Comparison of ENCODE assay signal across 10 mouse cellular contexts in the genomic region with DNA sequence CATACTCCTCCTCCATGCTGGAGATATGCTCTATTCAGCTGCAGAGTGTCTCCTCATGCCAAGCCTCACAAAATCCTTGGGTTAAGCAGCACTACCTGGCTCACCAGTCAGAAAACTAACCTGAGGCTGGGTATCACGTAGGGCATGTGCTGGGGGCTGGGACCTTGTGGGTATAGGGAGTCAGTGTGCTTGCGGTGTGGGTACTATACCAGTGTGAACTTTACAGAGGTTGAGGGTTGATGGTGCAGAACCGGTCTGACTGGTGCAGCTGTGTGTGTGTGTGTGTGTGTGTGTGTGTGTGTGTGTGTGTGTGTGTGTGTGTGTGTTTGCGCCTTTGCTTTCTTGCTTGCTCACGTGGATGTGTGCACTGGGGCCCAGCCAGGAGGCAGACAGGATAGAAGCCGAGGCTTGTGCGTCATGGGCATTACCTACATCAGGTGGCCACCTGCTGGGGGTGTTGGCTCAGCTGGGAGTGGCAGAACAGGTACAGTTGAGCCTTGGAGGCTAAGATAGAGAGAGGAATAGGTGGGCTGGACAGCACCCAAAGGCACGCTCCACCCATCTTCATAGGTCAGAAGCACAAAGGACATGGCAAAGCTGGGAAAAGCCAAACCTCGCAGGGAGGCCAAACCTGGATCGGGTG. TPM values are rescaled to one million over a fixed set of nuclear protein-coding genes. Genes with fewer than 3 reads are reported as not detected.
DNase-seq lines count a peak whose midpoint lies in the region; ATAC-seq and TF ChIP-seq lines count a peak whose summit lies in the region.
"Had no signal": no experiment of that assay in that cellular context is flagged by ENCODE, and none has a peak within 500 bp of the region (broad histone marks: within the 10 kb centered on the region; RNA-seq: fewer than 3 reads in every experiment).

No protein-coding gene starts in this region.

- WGBS in forebrain, embryonic 10.5 days, result 81% methylated on average over 10 of the region's 10 CpGs
- 81% methylated on average over 10 of the region's 10 CpGs for WGBS in forebrain, embryonic 12.5 days
- 45% methylated on average over 10 of the region's 10 CpGs for WGBS in kidney, adult 2 months
- 51% methylated on average over 10 of the region's 10 CpGs for WGBS in lung, postnatal 0 days

- intact Hi-C loops in left cerebral cortex, postnatal 4 days (cut with DNase I), result no loop called here

- TF ChIP-seq EP300 in lung, postnatal 0 days (IDR thresholded peaks at IDR 0.05), result peak; percentile 90

- H3K27ac ChIP-seq in forebrain, embryonic 10.5 days, result peak overlapping the region; percentile 40; the same call in 1 of the 2 replicates
- no peak overlapping the region for H3K27ac ChIP-seq in forebrain, embryonic 12.5 days
- H3K27ac ChIP-seq in cortical plate, adult 2 months (ENCODE audit: insufficient read depth, low read length), result peak overlapping the region; percentile 91
- peak overlapping the region; percentile 96 for H3K27ac ChIP-seq in kidney, adult 2 months (ENCODE audit: insufficient read depth, low read depth, low read length)
- H3K27ac ChIP-seq in lung, postnatal 0 days (ENCODE audit: low read length), result peak overlapping the region; percentile 97

- no peak for TF ChIP-seq POLR2A in cortical plate, adult 2 months (IDR thresholded peaks at IDR 0.05; ENCODE audit: extremely low read depth, insufficient read depth, low read length)
- TF ChIP-seq POLR2A in kidney, adult 2 months (IDR thresholded peaks at IDR 0.05; ENCODE audit: low read depth, low read length), result no peak

- H3K9me3 ChIP-seq in forebrain, embryonic 10.5 days, result no peaks in the 10 kb centered on the region
- H3K9me3 ChIP-seq in forebrain, embryonic 12.5 days, result no peaks in the 10 kb centered on the region
- no peaks in the 10 kb centered on the region for H3K9me3 ChIP-seq in lung, postnatal 0 days (ENCODE audit: low read length)

- H3K4me3 ChIP-seq in forebrain, embryonic 10.5 days, result no peak overlapping the region
- no peak overlapping the region for H3K4me3 ChIP-seq in forebrain, embryonic 12.5 days (replicated peaks)
- no peak overlapping the region for H3K4me3 ChIP-seq in cortical plate, adult 2 months (ENCODE audit: insufficient read depth, low read length)
- peak overlapping the region; percentile 25 for H3K4me3 ChIP-seq in kidney, adult 2 months (ENCODE audit: insufficient read depth, low read depth, low read length)
- no peak overlapping the region for H3K4me3 ChIP-seq in lung, postnatal 0 days (ENCODE audit: low read depth, low read length)

- no peak for ATAC-seq in forebrain, embryonic 12.5 days (ENCODE audit: low FRiP score)
- peak; percentile 81 for ATAC-seq in lung, postnatal 0 days
- ATAC-seq: forebrain, postnatal 0 days had no signal

- no peak overlapping the region for H3K9ac ChIP-seq in forebrain, embryonic 12.5 days
- no peak overlapping the region for H3K9ac ChIP-seq in lung, postnatal 0 days (replicated peaks; ENCODE audit: low read depth)
- H3K9ac ChIP-seq: forebrain, postnatal 0 days had no signal

- no peak for TF ChIP-seq CTCF in cortical plate, adult 2 months (IDR thresholded peaks at IDR 0.05; ENCODE audit: extremely low read depth, insufficient read depth, low read length)
- TF ChIP-seq CTCF in kidney, adult 2 months (conservative IDR thresholded peaks at IDR 0.05; ENCODE audit: insufficient read depth, insufficient read length, low read depth, low read length), result no peak
- TF ChIP-seq CTCF in lung, postnatal 0 days (IDR thresholded peaks at IDR 0.05), result peak; percentile 45

- peaks cover 38% of the 10 kb centered on the region for H3K4me1 ChIP-seq in forebrain, embryonic 10.5 days
- H3K4me1 ChIP-seq in forebrain, embryonic 12.5 days, result peaks cover 19% of the 10 kb centered on the region; the same call in 1 of the 2 replicates
- peaks cover 7% of the 10 kb centered on the region for H3K4me1 ChIP-seq in cortical plate, adult 2 months (ENCODE audit: control insufficient read depth, insufficient read depth, low read length)
- H3K4me1 ChIP-seq in kidney, adult 2 months (ENCODE audit: control insufficient read depth, insufficient read depth, low read length), result peaks cover 57% of the 10 kb centered on the region
- H3K4me1 ChIP-seq in lung, postnatal 0 days (ENCODE audit: insufficient read depth, low read depth, low read length), result peaks cover 35% of the 10 kb centered on the region

- no peaks in the 10 kb centered on the region for H3K36me3 ChIP-seq in forebrain, embryonic 10.5 days (replicated peaks)
- no peaks in the 10 kb centered on the region for H3K36me3 ChIP-seq in forebrain, embryonic 12.5 days (replicated peaks)
- H3K36me3 ChIP-seq in kidney, adult 2 months (ENCODE audit: control insufficient read depth, insufficient read depth, low read length), result no peaks in the 10 kb centered on the region
- no peaks in the 10 kb centered on the region for H3K36me3 ChIP-seq in lung, postnatal 0 days (ENCODE audit: insufficient read depth, low read length)

- no peak for DNase-seq in forebrain, embryonic 10.5 days (ENCODE audit: extremely low spot score, low spot score)
- DNase-seq in kidney, adult 2 months, result peak; percentile 93
- peak; percentile 94 for DNase-seq in lung, postnatal 0 days (ENCODE audit: low spot score)
- no peak for DNase-seq in adrenal gland, adult (ENCODE audit: inconsistent age in 2 of 2, low spot score in 1 of 2)
- no peak for DNase-seq in left cerebral cortex, postnatal 4 days
- DNase-seq in T-cell, adult 2 months (ENCODE audit: low spot score), result no peak
- DNase-seq: forebrain, postnatal 0 days; heart, postnatal 4 days had no signal

- H3K4me2 ChIP-seq in forebrain, embryonic 12.5 days, result no peak overlapping the region
- no peak overlapping the region for H3K4me2 ChIP-seq in lung, postnatal 0 days (replicated peaks; ENCODE audit: low read depth, low read length)

- H3K27me3 ChIP-seq in forebrain, embryonic 10.5 days (ENCODE audit: poor library complexity, severe bottlenecking), result no peaks in the 10 kb centered on the region
- no peaks in the 10 kb centered on the region for H3K27me3 ChIP-seq in forebrain, embryonic 12.5 days
- H3K27me3 ChIP-seq in kidney, adult 2 months (replicated peaks; ENCODE audit: control insufficient read depth, insufficient read depth, low read length), result no peaks in the 10 kb centered on the region
- no peaks in the 10 kb centered on the region for H3K27me3 ChIP-seq in lung, postnatal 0 days (replicated peaks; ENCODE audit: insufficient read depth, low read length)

RNA-seq across cellular contexts. Expression of a gene that starts 10.4 kb away (rescaled TPM):
- polyA plus RNA-seq in forebrain, embryonic 10.5 days (2016; fragmentation: Nextera tagmentation; extraction: Ambion mirVana), result 40.3 and 43.6 TPM in 2 replicates
- polyA plus RNA-seq in forebrain, embryonic 12.5 days (2016; fragmentation: Nextera tagmentation; extraction: Ambion mirVana), result 46.0 and 49.4 TPM in 2 replicates
- polyA plus RNA-seq in cortical plate, adult 2 months (2012; rRNA removed), result 14.2 and 16.7 TPM in 2 replicates
- polyA plus RNA-seq in kidney, adult 2 months (2012; rRNA removed), result 78.5 and 85.8 TPM in 2 replicates
- polyA plus RNA-seq in lung, postnatal 0 days (2015; fragmentation: Nextera tagmentation; extraction: Ambion mirVana), result 66.0 and 69.6 TPM in 2 replicates
- 10 to 100 TPM; 44.6 to 49.3 TPM for total RNA-seq in left cerebral cortex, postnatal 4 days (2021)

RNA-seq across cellular contexts. Expression of a gene that starts 32.2 kb away (rescaled TPM):
- 96.5 and 103 TPM in 2 replicates for polyA plus RNA-seq in forebrain, embryonic 10.5 days (2016; fragmentation: Nextera tagmentation; extraction: Ambion mirVana)
- polyA plus RNA-seq in forebrain, embryonic 12.5 days (2016; fragmentation: Nextera tagmentation; extraction: Ambion mirVana), result 63.1 and 64.3 TPM in 2 replicates
- 25.7 and 26.6 TPM in 2 replicates for polyA plus RNA-seq in cortical plate, adult 2 months (2012; rRNA removed)
- 27.3 and 30.4 TPM in 2 replicates for polyA plus RNA-seq in kidney, adult 2 months (2012; rRNA removed)
- 62.6 and 76.5 TPM in 2 replicates for polyA plus RNA-seq in lung, postnatal 0 days (2015; fragmentation: Nextera tagmentation; extraction: Ambion mirVana)
- total RNA-seq in left cerebral cortex, postnatal 4 days (2021), result 10 to 100 TPM; 26.2 to 35.6 TPM

RNA-seq across cellular contexts. Expression of a gene that starts 32.5 kb away (rescaled TPM):
- polyA plus RNA-seq in forebrain, embryonic 10.5 days (2016; fragmentation: Nextera tagmentation; extraction: Ambion mirVana), result 10.6 and 11.4 TPM in 2 replicates
- polyA plus RNA-seq in forebrain, embryonic 12.5 days (2016; fragmentation: Nextera tagmentation; extraction: Ambion mirVana), result 8.3 and 8.9 TPM in 2 replicates
- polyA plus RNA-seq in cortical plate, adult 2 months (2012; rRNA removed), result 17.0 and 17.5 TPM in 2 replicates
- 18.1 and 21.3 TPM in 2 replicates for polyA plus RNA-seq in kidney, adult 2 months (2012; rRNA removed)
- 7.2 and 7.9 TPM in 2 replicates for polyA plus RNA-seq in lung, postnatal 0 days (2015; fragmentation: Nextera tagmentation; extraction: Ambion mirVana)
- 10 to 100 TPM; 10.1 to 11.5 TPM for total RNA-seq in left cerebral cortex, postnatal 4 days (2021)

Comparison
In these comparisons a context has a peak if more than half of its experiments do, and no peak if none do; other contexts are left out.
1. DNase-seq: peak in kidney, adult 2 months (single experiment) and lung, postnatal 0 days (single experiment); none in forebrain, embryonic 10.5 days (single experiment), adrenal gland, adult (0 of 2), left cerebral cortex, postnatal 4 days (single experiment) and T-cell, adult 2 months (single experiment).